Mouse (Mus musculus) cerebellum, adult 2 months (tissue): ENCODE measurements at regions not wholly inside any gene's neighbourhood (a gene's known extent, or its start where the extent isn't known, plus 50 kb on each side); places are given as distances from the start of the nearest gene placed in this dataset.

Source experiments
- DNase-seq, 2 experiments: peaks; one replicate each; pipeline ENCODE4 v3.0.0; 2021
- H3K27ac ChIP-seq: fragments of 200-500 bp; 2 replicates; pipeline ENCODE4 v1.5.1; 2012; ENCODE audit warnings: low read length, control low read depth, inconsistent platforms; ENCODE audit not compliant: insufficient read depth
- H3K27me3 ChIP-seq: fragments of 200-500 bp; 2 replicates; pipeline ENCODE4 v1.6.1; 2012; ENCODE audit warnings: inconsistent platforms, mild to moderate bottlenecking, low read length, moderate library complexity; ENCODE audit not compliant: control insufficient read depth, insufficient read depth
- H3K4me1 ChIP-seq: fragments of 200-500 bp; 2 replicates; pipeline ENCODE4 v1.6.1; 2011; ENCODE audit warnings: low read length; ENCODE audit not compliant: control insufficient read depth, insufficient read depth
- H3K4me3 ChIP-seq: fragments of 200-500 bp; replicated peaks from 2 replicates; pipeline ENCODE3; 2011; ENCODE audit warnings: mild to moderate bottlenecking, low read depth, low read length, control low read depth; ENCODE audit not compliant: insufficient read depth
- CTCF ChIP-seq: fragments of 200-500 bp; IDR thresholded peaks from 2 replicates; pipeline ENCODE4 v1.5.1; 2011; ENCODE audit warnings: low read depth, mild to moderate bottlenecking, control low read depth, low read length, moderate library complexity, borderline replicate concordance; ENCODE audit not compliant: insufficient read depth
- POLR2A ChIP-seq: fragments of 200-500 bp; IDR thresholded peaks from 2 replicates; pipeline ENCODE4 v1.6.1; 2011; ENCODE audit warnings: low read length, control low read depth, borderline replicate concordance; ENCODE audit not compliant: insufficient read depth
- WGBS: fragments of 180-500 bp; shearing (Covaris S2); methylation state at CpG from one replicate; pipeline ENCODE4 v1.1.7; 2018; 5-methylcytosine and 5-hydroxymethylcytosine counted together

GRCm38 (mm10) chr1:137567526-137567925 lies 607.3 kb upstream of the Nr5a2 start:
- TF ChIP-seq POLR2A (no peak), CTCF (no peak)
- no peak for DNase-seq
- H3K27me3 ChIP-seq, result no peaks in the 10 kb centered on the region

GRCm38 (mm10) chr1:137565573-137566048 lies 605.4 kb upstream of the Nr5a2 start:
- no peaks in the 10 kb centered on the region for H3K27me3 ChIP-seq
- 76% methylated on average over 4 of the region's 4 CpGs for WGBS
- H3K27ac ChIP-seq, result no peak overlapping the region
- H3K4me1 ChIP-seq, result no peaks in the 10 kb centered on the region
- TF ChIP-seq POLR2A (no peak), CTCF (no peak)
- no peak for DNase-seq
- no peak overlapping the region for H3K4me3 ChIP-seq

More at GRCm38 (mm10) chr1:137567526-137567925, 607.3 kb upstream of the Nr5a2 start:
- WGBS, result 96% methylated on average over 1 of the region's 1 CpGs
- H3K4me3 ChIP-seq, result no peak overlapping the region
- H3K4me1 ChIP-seq, result no peaks in the 10 kb centered on the region
- H3K27ac ChIP-seq, result no peak overlapping the region

DNA sequence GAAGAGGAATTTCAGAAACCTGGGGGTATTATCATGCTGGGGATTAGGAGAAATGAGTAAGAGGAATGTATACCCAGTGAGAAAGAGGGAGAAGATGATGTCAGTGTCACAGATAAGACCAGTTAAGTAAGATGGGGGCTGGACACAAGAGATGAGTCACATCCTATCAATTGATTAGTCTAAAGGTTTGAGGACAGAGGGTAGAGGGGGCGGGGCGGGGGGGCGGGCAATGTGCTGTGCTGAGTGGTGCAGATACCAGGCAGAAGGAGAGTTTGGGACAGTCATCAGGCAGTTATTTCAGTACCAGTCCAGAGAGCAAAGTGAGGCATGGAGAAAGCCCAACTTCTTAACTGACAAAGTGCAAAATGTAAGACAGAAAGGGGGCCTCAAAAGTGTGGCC lies 601.4 kb upstream of the Nr5a2 start:
- TF ChIP-seq CTCF, result no peak
- no peak for TF ChIP-seq POLR2A
- Histone ChIP-seq H3K4me1 (no peaks in the 10 kb centered on the region), H3K27me3 (no peaks in the 10 kb centered on the region), H3K4me3 (no peak overlapping the region), H3K27ac (no peak overlapping the region)
- 85% methylated on average over 3 of the region's 3 CpGs for WGBS
- DNase-seq, result no peak

DNA sequence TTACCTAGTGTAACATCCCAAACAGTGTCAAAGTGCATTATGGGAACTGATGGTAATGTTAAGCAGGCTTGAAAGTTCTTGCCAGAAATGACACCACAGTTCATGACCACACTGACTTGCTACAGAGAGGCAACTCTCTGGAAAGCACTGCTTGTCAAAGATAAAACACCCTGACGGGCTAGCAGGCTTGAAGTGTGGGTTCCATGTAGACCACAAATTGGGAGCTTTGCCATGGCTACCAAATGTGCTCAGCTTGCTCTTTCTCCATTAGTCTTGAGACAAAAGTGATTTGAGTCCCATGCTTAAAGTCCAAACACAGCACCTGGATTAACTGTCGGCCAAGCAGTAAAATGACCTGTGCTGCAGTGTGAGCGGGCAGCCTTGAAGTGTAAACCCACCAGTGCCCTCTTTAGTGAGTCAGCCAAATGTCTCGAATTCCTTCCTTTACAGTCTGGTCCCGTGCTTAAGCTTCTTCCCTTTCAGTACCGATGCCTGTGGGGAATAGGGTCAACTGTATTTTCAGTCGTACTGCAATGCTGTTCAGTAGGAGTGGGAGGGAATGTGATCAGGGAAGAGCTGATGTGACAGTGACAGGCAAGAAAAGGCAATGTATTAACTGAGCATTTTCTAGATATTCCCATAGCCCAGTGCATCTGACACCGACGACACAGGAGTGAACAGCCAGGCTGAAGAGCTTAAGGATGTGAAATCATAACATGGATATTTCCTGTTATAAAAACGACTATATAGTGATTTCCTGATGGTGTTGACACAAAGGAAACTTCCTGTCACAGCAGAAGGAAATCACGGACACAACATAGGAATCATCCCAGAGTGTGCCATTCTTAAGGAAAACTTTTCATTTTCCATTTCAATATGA lies 600.4 kb upstream of the Nr5a2 start:
- no peak overlapping the region for H3K4me3 ChIP-seq
- no peak overlapping the region for H3K27ac ChIP-seq
- no peaks in the 10 kb centered on the region for H3K27me3 ChIP-seq
- DNase-seq, result no peak
- no peak for TF ChIP-seq CTCF
- no peak for TF ChIP-seq POLR2A
- 74% methylated on average over 11 of the region's 11 CpGs for WGBS
- H3K4me1 ChIP-seq, result no peaks in the 10 kb centered on the region

- WGBS, result 100% methylated on average over 1 of the region's 1 CpGs
- no peak overlapping the region for H3K27ac ChIP-seq
- DNase-seq, result no peak
These were observed 589.4 kb upstream of the Nr5a2 start for GRCm38 (mm10) chr1:137549659-137550058.

GRCm38 (mm10) chr1:137545666-137546065 lies 585.4 kb upstream of the Nr5a2 start:
- Histone ChIP-seq H3K4me1 (no peaks in the 10 kb centered on the region), H3K27me3 (no peaks in the 10 kb centered on the region), H3K27ac (no peak overlapping the region), H3K4me3 (no peak overlapping the region)
- TF ChIP-seq CTCF (no peak), POLR2A (no peak)
- no peak for DNase-seq

More at GRCm38 (mm10) chr1:137549659-137550058, 589.4 kb upstream of the Nr5a2 start:
- Histone ChIP-seq H3K4me3 (no peak overlapping the region), H3K4me1 (no peaks in the 10 kb centered on the region), H3K27me3 (no peaks in the 10 kb centered on the region)
- no peak for TF ChIP-seq POLR2A
- TF ChIP-seq CTCF, result no peak

DNA sequence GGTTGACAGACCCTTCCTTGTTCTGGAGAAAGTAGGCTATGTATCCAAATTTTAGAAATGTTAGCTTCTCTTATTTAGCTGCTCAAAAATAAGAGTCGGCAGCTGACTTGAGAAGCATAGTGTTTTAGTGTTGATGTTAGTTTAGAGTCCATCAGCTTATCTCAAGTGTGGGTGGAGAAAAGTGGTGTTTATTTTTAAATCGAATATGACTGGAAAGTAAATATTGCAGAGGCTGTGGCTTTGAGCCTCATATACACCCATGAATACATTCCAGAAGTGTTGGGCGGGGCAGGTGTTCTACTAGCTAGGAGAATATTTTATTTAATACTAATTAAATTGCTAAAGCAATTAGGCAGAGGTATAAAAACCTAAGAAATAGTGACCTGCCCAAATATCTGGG lies 583.6 kb upstream of the Nr5a2 start:
- WGBS, result 97% methylated on average over 3 of the region's 3 CpGs
- TF ChIP-seq POLR2A (no peak), CTCF (no peak)
- Histone ChIP-seq H3K4me1 (no peaks in the 10 kb centered on the region), H3K27me3 (no peaks in the 10 kb centered on the region), H3K27ac (no peak overlapping the region), H3K4me3 (no peak overlapping the region)
- DNase-seq, result no peak

- Histone ChIP-seq H3K4me1 (no peaks in the 10 kb centered on the region), H3K27ac (no peak overlapping the region), H3K4me3 (no peak overlapping the region), H3K27me3 (no peaks in the 10 kb centered on the region)
- DNase-seq, result no peak
- no peak for TF ChIP-seq POLR2A
- no peak for TF ChIP-seq CTCF
- 79% methylated on average over 9 of the region's 9 CpGs for WGBS
These were observed 581.2 kb upstream of the Nr5a2 start for GRCm38 (mm10) chr1:137541453-137541852.
